Mouse (Mus musculus) myocyte (in vitro differentiated cells): ENCODE results near the gene Slco1a1.

Experiments
- CEBPB ChIP-seq: IDR thresholded peaks from 2 replicates; pipeline ENCODE4 v1.6.1; 2011; ENCODE audit warnings: mild to moderate bottlenecking, moderate library complexity; ENCODE audit not compliant: poor library complexity, insufficient read depth, severe bottlenecking
- E2F4 ChIP-seq: IDR thresholded peaks from one replicate; pipeline ENCODE4 v1.6.1; 2011; ENCODE audit warnings: mild to moderate bottlenecking, control low read depth, moderate library complexity; ENCODE audit not compliant: insufficient read depth
- MAX ChIP-seq: IDR thresholded peaks from one replicate; pipeline ENCODE4 v1.6.1; 2011; ENCODE audit warnings: low read depth, mild to moderate bottlenecking, control low read depth
- MYOD1 ChIP-seq, 3 experiments: IDR thresholded peaks; one replicate each; pipeline ENCODE4 v1.6.1; 2011; ENCODE audit warnings: control low read depth in 2 of 3, low read depth in 2 of 3, mild to moderate bottlenecking in 2 of 3, moderate library complexity in 1 of 3; ENCODE audit not compliant: insufficient read length in 2 of 3, control insufficient read depth in 1 of 3
- MYOG ChIP-seq, 3 experiments: IDR thresholded peaks; one replicate each; pipeline ENCODE4 v1.6.1; 2011; ENCODE audit warnings: control low read depth in 2 of 3, low read depth in 2 of 3, mild to moderate bottlenecking in 2 of 3; ENCODE audit not compliant: insufficient read length in 2 of 3, control insufficient read depth in 1 of 3, insufficient read depth in 1 of 3
- POLR2A ChIP-seq: IDR thresholded peaks from one replicate; pipeline ENCODE4 v1.6.1; 2011; ENCODE audit warnings: low read depth, mild to moderate bottlenecking, control low read depth, moderate library complexity; ENCODE audit not compliant: insufficient read length
- POLR2AphosphoS2 ChIP-seq: IDR thresholded peaks from one replicate; pipeline ENCODE4 v1.6.1; 2011; ENCODE audit warnings: low read depth, control low read depth; ENCODE audit not compliant: insufficient read length
- REST ChIP-seq: IDR thresholded peaks from one replicate; pipeline ENCODE4 v1.6.1; 2011; ENCODE audit warnings: mild to moderate bottlenecking, control low read depth, moderate library complexity; ENCODE audit not compliant: insufficient read depth, insufficient read length
- SRF ChIP-seq: IDR thresholded peaks from one replicate; pipeline ENCODE4 v1.6.1; 2011; ENCODE audit warnings: low read depth; ENCODE audit not compliant: control insufficient read depth, insufficient read length
- TCF12 ChIP-seq: IDR thresholded peaks from one replicate; pipeline ENCODE4 v1.6.1; 2011; ENCODE audit warnings: mild to moderate bottlenecking, control low read depth; ENCODE audit not compliant: poor library complexity, insufficient read depth, severe bottlenecking
- USF1 ChIP-seq: IDR thresholded peaks from one replicate; pipeline ENCODE4 v1.6.1; 2011; ENCODE audit warnings: low read depth, mild to moderate bottlenecking, control low read depth, moderate library complexity

DNA sequence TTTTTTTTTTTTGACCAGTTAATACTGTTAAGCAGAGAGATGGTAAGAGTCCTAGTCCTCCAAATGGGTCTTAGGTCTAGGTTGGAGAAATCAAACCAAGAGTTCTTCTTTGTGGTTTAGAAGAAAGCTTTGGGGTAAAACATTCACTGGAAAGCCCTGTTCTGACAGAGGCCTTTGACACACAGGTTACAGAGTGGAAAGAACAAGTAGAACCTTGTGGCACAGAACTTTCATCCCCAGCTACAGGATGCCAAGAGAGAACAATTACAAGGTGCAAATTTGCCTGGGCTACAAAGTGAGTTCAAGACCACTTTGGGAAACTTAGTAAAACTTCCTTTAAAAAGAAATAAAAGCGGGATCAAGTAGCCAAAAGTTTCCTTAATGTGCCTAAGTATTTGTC lies 6.3 kb downstream of the Slco1a1 start:
- TF ChIP-seq POLR2AphosphoS2 (no peak), TCF12 (no peak), POLR2A (no peak), E2F4 (no peak), CEBPB (no peak), MYOG (IDR thresholded peaks at IDR 0.05; ENCODE audit: control insufficient read depth in 1 of 3, insufficient read depth in 1 of 3, insufficient read length in 2 of 3, low read depth in 2 of 3) (no peak), USF1 (no peak), MAX (no peak), REST (no peak), SRF (no peak), MYOD1 (IDR thresholded peaks at IDR 0.05; ENCODE audit: control insufficient read depth in 1 of 3, insufficient read length in 2 of 3, low read depth in 2 of 3) (no peak)
